Mouse (Mus musculus): ENCODE results near the gene Lyg2. TPM values are rescaled to one million over a fixed set of nuclear protein-coding genes. Genes with fewer than 3 reads are reported as not detected.

Gene Lyg2
- total RNA-seq, 2 experiments from 2014 or later, result not detected

DNA sequence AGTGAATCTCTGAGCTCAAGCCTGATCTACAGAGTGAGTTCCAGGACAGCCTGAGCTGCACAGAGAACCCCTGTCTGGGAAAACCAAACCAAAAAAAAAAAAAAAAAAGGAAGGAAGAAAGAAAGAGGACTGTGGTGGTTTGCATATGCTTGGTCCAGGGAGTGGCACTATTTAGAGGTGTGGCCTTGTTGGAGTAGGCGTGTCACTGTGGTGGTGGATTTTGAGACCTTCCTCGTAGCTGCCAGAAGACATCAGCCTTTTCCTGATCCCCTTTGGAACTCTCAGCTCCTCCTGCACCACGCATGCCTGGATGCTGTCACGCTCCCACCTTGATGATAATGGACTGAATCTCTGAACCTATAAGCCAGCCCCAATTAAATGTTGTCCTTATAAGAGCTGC, 32.9 kb downstream of the Lyg2 start:
- no peak for DNase-seq

DNA sequence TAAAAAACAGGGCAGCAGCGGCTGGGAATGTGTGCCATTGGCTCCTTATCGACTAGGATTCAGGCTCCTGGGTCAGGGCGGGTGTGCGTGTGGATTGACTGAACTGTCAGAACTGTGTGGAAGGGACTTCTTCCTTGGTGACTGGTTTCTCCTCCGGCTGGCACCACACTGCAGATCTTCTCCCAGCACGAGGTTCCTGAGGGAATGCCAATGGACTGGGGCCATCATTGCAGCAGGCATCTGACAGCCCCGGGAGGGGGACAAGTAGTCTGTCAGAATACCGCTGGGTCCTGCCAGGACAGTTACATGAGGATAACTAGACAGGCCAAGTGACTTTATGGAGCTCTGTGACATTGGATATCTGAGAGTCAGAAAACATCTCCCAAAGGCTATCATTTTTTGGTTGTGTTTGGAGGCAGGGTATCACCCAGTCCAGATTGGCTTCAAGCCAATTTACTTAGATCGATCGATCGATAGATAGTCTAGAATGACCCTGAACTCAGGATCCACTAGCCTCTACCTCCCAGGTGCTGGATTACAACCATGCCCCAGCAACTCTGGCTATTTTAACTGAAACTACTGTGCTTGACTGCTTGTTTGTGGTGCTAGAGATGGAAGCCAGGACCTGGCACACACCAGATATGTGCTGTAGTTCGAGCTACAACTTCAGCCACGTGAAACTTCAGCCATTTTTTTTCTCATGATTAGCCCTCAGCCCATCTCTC, 38.4 kb downstream of the Lyg2 start:
- peak in 1 of 2 experiments; percentile 31 for DNase-seq

DNA sequence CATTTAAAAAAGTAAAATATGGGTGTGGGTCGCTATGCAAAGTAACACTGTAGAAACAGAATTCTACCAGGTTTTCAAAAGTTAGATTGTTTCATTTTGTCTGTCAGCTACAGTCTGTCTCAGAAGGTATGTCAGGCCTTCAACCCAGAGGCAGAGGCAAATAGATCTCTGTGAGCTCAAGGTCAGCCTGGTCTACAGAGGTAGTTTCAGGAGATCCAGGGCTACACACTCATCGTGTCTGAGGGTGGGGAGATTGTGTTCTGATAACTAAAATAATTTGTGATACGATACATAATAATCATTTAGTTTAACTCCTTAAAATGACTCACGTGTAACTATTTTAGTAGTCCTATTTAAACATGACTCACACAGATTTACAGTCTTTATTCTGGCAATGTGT, 43.1 kb downstream of the Lyg2 start:
- DNase-seq, result no peak

DNA sequence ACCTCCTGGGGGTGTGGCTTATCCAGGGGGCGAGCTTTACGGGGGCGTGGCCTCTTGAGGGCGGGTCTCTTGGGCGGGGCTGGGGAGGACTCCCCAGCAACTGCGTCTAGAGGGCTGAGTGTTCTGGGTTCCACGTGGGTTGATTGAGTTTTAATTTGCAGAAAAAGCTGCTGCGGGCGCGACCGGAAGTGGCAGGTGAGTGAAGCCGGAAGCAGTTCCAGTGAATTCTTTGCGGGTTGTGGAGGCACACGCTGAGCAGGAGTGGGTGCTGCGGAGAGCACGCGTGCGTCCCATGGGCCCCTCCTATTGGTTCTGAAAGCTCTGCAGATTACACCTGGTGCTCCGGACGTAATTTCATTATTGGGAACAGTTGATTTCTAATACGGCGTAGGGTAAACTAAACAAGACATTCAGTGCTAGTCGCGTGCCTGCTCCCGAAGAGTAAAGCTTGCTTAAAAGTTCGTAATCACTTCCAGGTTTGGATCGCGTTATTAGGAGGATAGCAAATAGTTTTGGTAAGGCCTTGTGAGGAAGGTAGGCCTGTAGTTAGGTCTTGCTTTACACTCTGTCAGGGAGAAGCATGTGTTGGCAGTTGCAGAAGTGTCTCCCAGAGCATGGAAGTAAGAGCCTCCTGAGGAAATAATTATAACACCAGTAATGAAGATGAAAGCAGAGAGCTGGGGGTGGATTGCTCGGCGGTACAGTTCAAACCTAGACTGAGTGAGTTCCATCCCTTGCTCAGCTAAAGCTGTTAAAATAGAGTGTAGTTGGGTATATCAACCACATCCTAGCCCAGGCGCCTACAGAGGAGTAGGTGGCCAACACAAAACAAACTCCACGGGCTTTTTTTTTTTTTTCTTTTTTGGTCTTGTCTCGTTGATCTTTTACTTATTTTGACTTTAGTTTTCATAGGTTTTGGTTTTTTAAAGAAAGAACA, 43.9 kb downstream of the Lyg2 start:
- peak; percentile 86 to 89 for DNase-seq

DNA sequence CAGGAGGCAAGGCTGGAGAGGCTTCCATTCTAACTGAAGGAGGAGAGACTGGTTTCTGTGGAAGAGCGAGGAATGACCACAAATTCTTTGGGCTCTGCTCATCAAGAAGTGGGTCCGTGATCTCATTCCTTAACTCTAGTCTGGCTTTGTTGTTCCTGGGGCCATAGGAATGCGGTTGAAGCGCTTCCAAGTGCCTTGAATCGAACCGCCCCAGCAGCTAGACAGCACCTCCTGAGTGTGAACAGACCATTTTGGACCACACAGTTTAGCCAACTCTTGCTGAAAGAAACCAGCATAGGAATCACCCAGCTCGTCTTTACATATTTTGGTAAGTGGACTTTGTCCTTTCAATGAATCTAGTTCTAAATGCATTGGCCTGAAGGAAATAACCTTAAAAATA, 44.6 kb downstream of the Lyg2 start, which contains the start of gene Lipt1:
TSS of gene Lipt1 (plus strand) at position 35 of the 400 bp plus-strand sequence.
- peak; percentile 20 to 29 for DNase-seq

DNA sequence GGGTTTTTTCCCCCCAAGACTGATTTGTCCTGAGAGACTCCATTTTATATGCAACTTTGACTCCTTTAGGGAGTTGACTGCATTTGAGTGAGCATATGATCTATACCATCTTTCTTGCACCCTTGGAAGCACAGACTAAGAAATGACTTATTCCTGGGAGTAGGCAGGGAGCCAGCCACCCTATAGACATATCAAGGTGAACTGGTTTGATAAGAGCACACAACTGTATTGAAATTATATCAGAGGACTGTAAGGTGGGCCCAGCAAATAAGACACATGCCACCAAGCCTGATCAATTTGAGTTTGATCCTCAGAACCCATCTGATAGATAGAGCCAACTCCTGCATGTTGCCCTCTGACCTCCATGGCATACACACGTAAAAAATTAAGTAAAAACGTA, 46.9 kb downstream of the Lyg2 start:
- DNase-seq, result no peak

DNA sequence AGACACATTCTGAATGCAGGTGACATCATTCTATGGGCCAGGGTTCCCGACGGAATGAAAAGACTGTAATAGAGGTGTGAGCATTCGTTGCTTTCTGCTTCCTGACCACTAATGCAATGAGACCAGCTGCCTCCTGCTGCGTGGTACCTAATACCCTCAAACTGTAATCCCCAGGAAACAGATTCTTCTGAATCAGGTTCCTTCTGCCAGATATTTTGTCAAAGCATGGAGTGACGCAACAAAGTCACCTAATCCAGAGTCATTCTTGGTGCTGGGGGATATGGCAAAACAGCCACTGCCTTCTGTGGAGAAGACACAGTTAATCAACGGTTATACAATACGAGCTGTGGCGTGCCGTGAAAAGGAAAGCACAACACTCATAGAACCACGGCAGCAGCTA, 47.7 kb downstream of the Lyg2 start:
- DNase-seq, result no peak

DNA sequence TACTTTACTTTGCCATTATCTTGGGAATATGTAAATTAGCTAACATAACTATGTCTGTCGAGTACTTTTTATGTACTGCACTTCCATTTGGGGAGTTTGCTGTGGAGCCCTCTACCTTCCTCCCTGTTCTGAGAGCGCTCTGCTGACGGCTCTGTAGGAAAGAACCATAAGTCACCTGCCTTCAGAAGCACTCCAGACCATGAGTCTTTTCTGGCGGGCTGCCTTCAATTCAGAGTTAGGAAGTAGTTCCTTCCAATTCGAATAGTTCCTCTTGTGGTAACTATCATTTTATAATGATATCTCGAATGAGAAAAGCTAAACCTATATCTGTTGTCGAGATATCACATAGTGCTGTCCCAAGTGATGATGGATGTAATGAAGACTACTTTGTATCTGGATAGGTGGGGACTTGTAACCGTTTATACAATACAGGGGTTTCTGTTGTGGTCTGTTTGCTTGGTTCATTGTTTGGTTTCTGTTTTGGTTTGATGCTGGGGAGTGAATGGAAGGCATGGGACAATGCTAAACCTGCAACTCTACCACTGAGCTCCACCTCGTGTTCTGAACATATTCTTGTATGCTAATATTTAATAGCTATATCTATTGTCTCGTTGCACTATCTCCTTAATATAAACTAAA, 48.5 kb downstream of the Lyg2 start:
- no peak for DNase-seq

DNA sequence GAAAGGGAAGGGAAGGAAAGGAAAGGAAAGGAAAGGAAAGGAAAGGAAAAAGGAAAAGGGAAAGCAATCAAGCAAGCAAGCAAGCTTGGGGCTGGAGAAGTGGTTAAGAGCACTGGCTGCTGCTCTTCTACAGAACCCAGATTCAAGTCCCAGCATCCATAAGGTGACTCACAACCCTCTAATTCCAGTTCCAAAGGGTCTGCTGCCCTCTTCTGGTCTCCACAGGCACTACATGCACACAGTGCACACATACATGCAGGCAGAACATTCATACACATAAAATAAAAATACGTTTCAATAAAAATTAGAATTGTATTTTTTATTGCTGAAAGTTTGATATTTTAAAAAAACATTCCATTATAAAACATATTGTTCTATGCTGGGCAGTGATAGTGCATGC, 49.2 kb downstream of the Lyg2 start:
- DNase-seq, result peak; percentile 69 to 70

DNA sequence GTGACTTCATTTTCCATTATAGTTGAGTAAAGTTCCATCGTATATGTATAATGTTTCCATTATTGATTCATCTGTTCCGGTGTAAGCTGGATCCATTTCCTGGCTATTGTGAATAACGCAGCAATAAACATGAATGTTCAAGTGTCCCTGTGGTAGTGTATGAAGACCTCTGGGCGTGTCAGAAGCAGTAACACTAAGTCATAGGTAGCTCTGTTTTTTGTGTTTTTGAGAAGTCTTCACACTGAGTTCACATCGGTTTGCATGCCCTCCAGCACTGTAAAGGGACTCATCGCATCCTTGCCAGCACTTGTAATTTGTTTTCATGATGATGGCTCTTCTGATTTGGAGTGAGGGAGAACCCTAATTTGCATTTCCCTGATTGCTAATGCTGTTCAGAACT, 50.0 kb downstream of the Lyg2 start, which contains the start of gene Tsga10:
TSS of gene Tsga10 (minus strand) at position 144 of the 400 bp plus-strand sequence.
- DNase-seq, result no peak

DNA sequence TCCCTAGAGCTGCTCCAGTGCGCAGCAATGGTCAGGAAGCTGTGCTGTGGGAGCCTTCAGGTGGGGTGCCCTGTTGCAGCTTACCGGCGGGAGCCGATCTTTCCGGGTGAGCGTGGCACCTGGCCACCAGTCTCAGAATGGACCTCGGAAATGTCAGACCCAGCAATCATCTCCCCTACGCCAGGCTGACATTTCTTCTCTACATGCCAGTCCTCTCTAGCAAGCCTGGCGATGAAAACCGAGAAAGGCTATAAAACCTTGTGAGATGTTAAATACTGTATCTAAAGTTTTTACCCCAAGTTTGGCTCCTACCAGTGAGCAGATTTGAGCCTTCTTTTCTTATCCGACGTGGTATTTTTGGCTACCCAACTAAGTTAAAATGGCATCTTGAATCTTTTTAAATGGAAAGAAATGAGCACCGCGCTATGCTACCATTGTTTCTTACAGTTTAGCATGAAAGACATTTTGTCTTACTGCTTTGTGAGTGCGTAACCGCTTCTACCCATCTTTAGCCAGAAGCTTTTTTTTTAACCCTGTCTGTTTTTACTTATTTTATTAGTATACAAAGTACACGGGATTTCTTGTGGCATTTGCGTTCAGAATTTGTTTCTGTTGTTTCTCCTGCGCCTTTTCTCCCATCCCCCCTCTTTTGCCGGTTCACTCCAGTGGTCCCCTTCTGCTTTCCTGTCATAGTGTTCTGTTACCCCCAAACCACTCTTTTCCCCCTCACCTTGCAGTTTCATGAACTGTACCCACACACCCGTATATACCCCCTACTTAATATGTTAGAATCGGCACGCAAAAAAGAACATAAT, 50.7 kb downstream of the Lyg2 start:
- no peak for DNase-seq

DNA sequence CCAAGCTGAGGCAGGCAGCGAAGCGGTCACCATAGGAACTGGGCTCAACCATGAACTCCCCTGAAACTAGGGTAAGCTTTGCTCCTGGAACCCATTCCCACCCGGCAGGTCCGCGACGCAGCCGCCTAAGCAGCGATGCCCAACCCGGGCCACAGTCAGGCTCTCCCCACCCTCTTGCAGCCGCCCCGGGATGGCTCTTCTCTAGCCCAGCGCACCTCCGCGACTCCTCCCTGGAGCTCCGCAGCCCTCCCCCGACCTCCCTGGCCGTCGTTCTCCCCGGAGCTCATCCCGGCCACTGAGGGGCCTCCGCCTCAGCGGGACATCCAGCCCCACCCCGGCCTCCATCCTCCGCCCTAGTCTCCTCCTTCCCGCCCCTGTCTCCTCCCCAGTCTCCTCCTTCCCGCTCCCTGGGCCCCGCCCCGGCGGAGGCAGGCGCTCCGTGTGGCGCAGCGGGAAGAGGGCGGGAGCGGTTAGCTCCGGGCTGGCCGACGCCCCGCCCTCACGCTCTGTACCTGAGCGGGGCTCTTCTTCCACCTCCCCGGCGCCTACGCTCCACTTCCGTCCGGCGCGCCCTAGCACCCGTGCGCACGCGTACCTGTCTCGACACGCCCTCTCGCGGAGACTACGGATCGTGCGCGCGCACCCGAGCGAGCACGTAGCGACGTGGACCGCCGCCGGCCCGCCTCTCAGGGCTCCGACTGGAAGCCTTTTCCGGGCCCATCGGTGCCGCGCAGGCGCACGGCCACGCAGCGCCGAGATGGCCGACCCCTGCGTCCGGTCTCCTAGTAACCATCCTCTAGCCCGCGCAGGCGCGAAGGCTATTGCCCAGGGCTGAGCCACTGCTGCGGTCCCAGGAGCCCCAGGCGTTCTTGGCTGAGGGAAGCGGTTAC, 51.5 kb downstream of the Lyg2 start:
- DNase-seq, result peak; percentile 99 to 100

Other genes starting within 250 kb of the Lyg2 start
- 1 to 10 TPM; 2.3 to 2.4 TPM for gene 2010300C02Rik, start 196.4 kb downstream of the Lyg2 start, total RNA-seq (2021)
- 1 to 10 TPM; 5.1 to 5.2 TPM for gene Tsga10, start 50.1 kb downstream of the Lyg2 start, total RNA-seq (2021)
- 10 to 100 TPM; 10.4 to 13.8 TPM for gene Lipt1, start 44.8 kb downstream of the Lyg2 start, total RNA-seq (2021)
- 10 to 100 TPM; 11.2 to 12.8 TPM for gene Mitd1, start 26.1 kb downstream of the Lyg2 start, total RNA-seq (2021)
- 100 to 1,000 TPM; 211 to 224 TPM for gene Mrpl30, start 26.0 kb downstream of the Lyg2 start, total RNA-seq (2021)
- gene Lyg1, start 41.3 kb upstream of the Lyg2 start, total RNA-seq (2021), result not detected
- gene Txndc9, start 81.4 kb upstream of the Lyg2 start, total RNA-seq (2021), result 10 to 100 TPM; 78.2 to 83.3 TPM
- 10 to 100 TPM; 41.6 to 46.9 TPM for gene Eif5b, start 81.5 kb upstream of the Lyg2 start, total RNA-seq (2021)
- gene Rev1, start 213.3 kb upstream of the Lyg2 start, total RNA-seq (2021), result 10 to 100 TPM; 22.4 to 23.5 TPM

Data from adrenal gland, postnatal 36 days (tissue).